Mouse (Mus musculus) spleen, postnatal 4 days (tissue): ENCODE results near the gene Ap2s1.
"Not testable (repeated sequence)": the region's sequence is repeated elsewhere in the genome, so short reads cannot be mapped to it uniquely, and the experiment has no call there.

Source experiments
- DNase-seq, 2 experiments: peaks; one replicate each; pipeline ENCODE4 v3.0.0; 2022; ENCODE audit warnings: low spot score in 2 of 2

The Ap2s1 gene

DNA sequence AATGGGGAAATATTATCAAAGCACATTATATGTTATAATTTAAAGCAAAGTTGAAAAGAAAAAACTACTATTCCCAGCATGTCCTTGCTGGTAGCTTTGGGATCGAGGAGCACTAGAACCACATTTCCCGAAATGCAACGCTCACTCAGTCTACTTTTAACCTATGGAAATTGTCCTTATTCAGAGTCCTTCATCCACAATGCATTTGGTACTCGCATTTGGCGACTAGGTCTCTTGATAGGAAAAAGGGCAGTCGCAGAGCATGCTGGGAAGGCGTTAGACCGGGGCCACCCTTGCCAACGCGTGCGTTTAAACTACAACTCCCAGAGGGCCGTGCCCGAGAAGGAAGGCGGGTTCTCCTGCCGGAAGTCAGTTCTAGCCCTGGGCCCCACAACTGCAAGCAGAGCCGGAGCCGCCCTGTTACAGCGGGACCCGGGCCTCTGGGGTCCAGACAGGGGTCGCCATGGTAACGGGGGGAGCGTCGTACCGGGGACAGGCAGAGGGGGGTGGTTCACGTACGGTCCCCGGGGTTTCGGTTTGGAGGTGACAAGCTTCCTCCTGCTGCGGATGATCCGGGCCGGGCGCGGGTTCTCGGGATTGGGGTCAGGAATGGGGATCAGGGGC, at the start of gene Ap2s1:
Ap2s1 (plus strand) TSS at position 338 of the 624 bp plus-strand sequence.
- DNase-seq, result peak; percentile 94 to 96

DNA sequence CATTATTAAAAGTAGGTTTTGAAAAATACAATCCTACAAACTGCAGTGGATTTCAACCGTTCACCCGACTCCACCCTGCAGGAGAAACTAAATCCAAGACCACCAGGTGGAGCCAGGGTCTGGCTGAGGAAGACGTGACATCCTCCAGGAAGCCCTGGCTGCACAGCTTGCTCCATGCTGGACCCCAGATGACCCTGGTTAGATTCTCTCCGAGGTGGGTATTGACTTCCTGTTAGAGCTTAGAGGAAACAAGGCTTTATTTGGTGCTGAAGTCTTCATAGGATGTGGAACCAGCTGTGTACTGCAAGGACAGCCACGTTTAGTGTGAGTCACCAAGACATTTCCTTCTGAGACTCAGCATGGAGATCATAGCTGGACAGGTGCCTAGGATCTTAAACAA, 49.0 kb upstream of the Ap2s1 start:
- DNase-seq, result no peak

- DNase-seq, result peak; percentile 29 to 68
These were observed 43.2 kb upstream of the Ap2s1 start for GRCm38 (mm10) chr7:16695025-16695424.

- no peak for DNase-seq
These were observed 39.2 kb upstream of the Ap2s1 start for GRCm38 (mm10) chr7:16699042-16699441.

DNA sequence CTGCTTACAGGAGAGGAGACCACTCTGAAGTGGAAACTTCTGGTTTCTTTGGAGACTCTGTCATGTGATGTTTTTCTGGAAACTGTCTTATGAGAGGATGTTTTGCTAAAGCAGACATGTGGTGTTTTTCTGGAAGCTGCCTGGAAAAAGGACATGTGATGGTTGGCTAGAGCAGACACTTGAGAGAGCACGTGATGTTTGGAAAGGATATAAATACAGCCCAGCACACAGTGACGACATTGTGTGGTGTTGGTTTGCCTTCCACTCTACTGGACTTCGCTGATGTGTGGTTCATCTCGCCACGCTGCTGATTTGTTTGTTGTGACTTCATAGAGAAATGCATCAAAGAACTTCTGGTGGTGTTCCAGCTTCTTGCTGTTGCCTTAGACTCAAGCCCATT, 37.6 kb upstream of the Ap2s1 start:
- no peak for DNase-seq

DNA sequence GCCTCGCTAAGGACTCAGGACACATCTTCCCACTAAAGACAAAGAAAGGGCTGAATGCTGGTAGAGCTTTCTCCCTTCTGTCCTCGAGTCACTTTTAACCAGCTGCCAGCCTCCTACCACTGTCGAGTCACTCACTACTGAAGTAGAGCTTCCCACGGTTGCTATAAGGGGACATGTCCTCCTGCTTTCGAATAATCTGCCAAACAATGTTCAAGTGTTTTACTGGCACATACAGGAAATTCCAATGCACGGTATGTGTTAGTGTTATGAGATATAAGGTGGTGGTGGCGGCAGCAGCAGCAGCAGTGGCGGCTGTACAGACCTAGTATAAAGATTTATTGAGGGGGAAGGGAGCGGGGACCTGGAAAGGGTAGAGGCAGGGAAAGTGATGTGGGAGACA, 31.8 kb upstream of the Ap2s1 start:
- no peak for DNase-seq

DNA sequence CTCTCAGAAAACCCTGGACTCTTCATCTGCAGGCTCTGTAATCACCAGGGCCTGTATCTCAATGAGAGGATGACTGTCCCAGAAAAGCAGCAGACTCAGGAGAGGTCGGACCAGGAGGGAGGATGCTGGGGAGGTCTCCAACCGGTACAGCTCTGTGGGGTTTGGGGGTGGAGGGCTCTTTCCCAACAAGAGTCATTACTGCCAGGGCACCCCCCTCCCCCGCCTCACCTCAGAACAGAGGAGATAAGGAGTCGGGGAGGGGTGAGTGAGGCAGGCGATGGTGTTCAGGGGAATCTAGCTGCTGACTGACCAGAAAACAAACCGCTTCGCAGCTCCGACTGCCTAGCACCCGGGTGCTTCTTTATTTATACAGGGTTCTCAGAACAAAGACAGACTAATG, 30.0 kb upstream of the Ap2s1 start:
- DNase-seq, result no peak

GRCm38 (mm10) chr7:16710604-16711003, 27.6 kb upstream of the Ap2s1 start:
- no peak for DNase-seq

DNA sequence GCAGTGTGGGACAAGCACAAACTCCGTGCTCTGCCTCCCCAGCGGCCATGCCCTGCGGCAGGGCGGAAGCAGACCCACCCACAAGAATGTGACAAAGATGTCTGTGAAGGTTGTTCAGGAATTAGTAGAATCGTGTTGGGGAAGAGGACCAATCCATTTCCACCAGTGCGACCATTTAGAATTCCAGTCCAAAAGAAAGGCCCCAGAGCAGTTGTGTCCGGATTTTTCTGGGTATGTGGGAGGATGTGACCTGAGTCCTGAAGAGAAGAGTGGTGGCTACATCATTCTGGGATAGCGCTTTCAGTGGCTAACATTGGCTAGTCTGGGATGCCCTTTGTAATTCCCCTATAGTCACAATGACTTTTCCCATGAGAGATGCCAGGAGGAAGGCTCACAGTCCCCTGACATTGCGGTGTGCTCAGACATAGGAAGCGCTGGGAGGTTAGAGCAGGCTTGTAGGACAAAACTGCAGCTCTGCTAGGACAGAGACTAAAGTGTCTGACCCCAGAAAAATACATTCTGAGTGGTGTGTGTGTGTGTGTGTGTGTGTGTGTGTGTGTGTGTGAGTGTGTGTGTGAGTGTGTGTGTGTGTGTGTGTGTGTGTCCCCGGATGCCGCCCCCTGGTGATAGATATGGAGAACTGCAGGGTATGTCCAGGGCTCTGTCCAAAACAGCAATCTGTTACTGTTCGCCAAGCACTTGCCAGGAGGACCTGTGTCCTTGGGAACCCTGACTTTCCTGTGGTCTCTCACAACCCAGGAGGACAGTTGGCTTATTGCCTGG, 25.4 kb upstream of the Ap2s1 start:
- no peak for DNase-seq

DNA sequence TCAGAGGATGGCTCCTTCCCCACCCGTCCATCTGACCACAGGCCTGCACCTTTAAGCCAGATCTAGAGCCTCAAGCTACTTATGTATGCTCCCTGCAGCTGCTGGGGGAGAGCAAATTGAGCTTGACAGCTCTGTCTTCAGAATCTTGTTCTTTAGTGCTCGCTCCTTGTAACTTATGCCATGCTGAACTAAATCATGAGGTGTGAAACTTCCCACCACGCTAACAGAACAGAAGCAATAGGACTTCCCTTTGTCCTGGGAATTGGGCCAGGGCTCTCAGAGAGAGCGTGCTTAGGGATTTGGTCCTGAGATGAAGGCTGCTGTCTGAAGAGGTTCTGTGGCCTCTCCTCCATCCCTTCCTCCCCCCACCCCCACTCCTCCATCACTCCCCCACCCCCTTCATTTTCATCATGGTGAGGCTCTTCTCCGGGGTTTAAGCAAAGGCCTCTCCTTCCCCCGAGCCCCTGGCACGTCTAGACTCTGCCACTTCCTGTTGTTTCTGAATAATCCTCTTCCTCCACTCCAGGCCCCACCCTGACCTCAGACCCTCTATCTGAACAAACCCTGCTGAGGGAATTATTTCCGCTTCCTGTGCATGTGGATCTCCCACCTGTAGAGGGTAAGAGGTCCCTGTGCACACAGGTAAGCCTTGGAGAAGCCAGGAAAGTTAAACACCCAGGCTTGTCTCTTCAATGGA, 21.6 kb upstream of the Ap2s1 start:
- not testable (repeated sequence) for DNase-seq

DNA sequence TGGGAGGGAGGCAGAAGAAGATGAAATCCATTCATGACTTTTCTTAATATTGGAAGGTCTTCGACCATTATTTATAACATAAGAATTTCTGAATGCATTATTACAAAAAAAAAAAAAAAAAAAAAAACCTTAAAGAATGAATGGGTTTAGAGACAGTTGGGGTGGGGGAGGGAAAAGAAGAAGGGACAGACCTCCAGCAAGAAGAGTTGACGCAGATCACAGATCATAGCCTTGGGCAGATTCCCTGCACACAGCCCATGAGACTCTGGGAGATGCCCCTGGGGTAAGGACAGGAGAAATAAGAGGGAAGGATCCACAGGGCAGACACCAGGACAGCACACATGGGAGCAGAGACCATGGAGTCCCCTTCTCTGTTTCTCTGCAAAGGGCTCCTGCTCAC, 16.6 kb upstream of the Ap2s1 start, which contains the start of gene Ceacam9:
Ceacam9 (plus strand) TSS at position 301 of the 400 bp plus-strand sequence.
- DNase-seq, result no peak

DNA sequence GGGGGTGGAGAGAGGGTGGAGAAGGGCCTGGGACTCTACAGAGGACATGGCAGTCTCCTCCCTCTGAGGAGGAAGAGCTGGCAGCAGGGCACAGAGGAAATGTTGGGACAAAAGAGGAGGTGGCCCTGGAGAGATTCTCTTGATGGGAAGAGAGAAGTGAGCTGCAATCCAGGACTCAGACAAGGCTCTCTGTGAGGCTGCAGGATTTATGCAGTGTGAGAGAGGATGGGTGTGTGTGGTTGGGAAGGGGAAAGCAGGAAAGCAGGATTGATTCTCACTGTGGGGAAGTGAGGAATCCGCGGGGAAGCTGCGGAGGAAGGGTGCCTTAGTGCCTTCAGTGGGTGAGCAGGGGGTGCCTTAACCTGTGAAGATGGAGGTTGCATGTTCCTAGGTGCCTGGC, 15.7 kb upstream of the Ap2s1 start:
- not testable (repeated sequence) for DNase-seq

DNA sequence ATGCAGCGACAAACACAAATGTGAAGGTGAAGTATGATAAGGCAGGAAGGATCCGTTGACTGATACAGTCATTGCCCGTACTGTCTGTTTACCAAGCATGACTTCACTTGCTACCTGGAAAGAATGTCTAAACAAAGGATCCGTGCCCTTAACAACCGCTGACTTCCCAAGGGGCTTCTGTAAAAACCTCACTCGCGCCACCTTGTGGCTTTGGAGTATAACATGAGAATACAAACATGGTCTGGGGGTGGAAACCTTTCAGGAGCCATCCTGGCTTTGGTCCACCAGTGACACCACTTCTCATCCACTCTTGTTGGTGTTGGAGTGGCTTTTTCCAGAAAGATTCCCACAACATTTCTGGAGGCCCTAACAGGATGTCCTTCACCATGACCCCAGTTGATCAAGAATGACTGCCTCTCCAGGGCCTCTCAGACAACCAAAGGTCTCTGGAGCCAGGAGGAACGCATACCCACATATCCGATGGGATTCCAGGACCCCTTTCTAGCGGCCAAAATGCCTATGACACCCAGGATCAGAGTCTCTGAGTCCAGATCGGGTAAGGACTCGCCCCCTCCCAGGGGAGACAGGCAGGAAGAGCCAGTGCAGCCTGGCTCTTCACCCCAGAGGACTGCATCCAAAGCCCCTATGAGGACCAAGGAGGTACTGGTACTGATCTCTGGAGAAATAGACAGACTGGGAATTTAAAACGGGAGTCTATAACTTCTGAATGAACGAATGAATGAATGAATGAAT, 9.4 kb upstream of the Ap2s1 start:
- DNase-seq, result peak; percentile 56 to 87

- not testable (repeated sequence) for DNase-seq
These were observed 8.6 kb upstream of the Ap2s1 start for GRCm38 (mm10) chr7:16729563-16729962.

DNA sequence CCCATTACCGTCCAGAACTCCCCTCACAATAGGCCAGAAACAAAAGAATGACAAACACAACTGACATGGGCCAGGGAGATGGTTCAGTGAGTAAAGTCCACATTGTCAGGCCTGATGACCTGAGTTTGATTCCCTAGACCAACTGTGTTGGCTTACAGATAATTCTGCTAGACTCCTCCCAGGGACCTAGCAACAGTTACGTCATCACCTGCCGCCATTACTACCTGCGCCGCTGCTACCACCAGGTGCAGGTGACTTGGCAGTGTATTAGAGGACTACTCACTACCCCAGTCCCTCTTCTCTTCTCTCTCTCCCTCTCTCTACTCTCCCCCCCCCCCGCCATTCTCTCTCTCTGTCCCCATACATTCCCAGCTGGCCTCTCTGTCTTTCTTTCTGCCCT, 7.4 kb upstream of the Ap2s1 start:
- DNase-seq, result no peak

- DNase-seq, result no peak
These were observed 6.3 kb upstream of the Ap2s1 start for GRCm38 (mm10) chr7:16731893-16732422.

DNA sequence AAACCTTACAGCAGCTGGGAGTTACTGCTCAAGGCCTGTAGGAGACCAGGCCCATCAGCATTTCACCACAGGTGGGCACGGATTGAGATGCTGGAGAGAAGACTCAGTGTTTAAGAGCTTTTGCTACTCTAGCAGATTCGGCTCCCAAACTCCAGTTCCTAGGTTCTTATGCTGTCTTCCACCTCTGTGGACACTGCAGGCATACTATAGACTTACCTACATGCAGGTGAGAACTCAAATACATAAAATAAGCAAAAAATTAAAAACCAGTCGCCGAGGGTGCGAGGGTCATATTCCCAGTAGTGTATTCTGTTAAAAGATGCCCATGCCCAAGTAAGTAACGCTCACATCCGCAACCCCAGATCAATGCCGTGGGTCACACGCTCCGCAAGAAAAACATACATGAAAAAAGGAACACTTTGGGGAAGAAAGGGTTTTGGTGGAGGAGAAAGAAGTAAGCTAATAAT, 571 bp upstream of the Ap2s1 start:
- DNase-seq, result no peak

DNA sequence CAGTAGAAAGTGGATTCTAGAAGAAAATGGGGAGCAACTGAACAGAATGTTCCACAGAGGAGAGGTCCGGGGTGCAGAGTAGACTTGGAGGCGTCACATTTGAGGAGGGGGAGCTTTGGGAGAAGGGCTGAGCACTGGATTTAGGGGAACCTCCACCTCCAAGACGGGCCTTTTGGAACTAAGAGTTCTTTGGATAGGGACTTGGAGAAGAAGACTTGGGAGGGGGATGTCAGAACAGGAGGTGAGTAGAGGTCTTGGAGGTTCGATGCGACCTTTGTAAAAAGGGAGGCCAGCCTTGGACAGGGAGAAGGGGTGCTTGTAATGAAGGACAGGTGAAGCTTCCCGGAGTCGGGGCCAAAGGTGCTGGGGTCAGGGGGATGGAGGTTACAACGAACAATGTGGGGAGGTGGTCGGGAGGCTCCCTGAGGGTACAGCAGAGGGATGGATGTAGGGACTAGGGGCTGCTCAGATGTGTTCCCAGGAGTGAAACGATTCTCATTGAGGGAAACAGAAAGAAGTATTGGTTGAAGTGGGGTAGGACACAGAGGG, 920 bp downstream of the Ap2s1 start:
- no peak for DNase-seq

DNA sequence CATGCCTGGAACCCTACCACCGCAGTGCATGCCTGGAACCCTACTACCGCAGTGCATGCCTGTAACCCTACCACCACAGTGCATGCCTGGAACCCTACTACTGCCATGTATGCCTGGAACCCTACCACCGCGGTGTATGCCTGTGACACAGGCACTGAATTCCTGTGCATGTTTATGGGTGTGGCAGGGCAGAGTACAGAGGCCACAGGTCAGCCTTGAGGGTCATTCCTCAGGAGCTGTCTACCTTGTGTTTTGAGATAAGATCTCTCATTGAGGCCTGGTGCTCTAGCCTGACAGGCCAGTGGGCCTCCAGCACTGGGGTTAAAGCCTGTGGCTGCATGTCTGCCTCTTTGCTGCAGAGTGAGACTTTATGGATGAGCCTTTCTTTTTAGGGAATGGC, 7.2 kb downstream of the Ap2s1 start:
- DNase-seq, result no peak

DNA sequence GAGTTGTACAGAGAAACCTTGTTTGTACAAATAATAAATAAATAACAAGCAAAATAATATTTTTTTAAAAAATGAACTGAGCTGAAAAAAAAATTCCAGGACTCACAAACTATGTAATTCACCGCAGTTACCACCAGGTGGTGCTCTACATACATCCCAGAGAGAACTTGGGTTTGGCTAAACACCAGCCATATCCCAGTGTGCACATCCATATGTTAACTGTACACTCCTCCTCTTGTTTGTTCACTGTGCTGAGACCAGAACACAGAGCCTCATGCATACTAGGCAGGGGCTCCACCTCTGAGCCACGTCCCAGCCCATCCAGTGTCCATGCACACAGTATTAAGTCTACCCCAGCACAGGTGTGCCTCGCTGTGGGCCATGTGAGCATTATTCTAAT, 7.9 kb downstream of the Ap2s1 start:
- peak; percentile 55 to 77 for DNase-seq

- no peak for DNase-seq
These were observed 9.4 kb downstream of the Ap2s1 start for GRCm38 (mm10) chr7:16747656-16748055.
